Mouse (Mus musculus) mouse trophoblast stem cell (cell line): ENCODE measurements at regions not wholly inside any gene's neighbourhood (a gene's known extent, or its start where the extent isn't known, plus 50 kb on each side); places are given as distances from the start of the nearest gene placed in this dataset.

ENCODE experiments used
- in situ Hi-C, 2 experiments: fragments of 300-500 bp; cut with MseI, MboI; formaldehyde crosslinking; loops; 2 replicates in 1 of 2; 3 replicates in 1 of 2; pipeline ENCODE4 v1.15.1; 2025

GRCm38 (mm10) chr14:120830389-120830835 lies 80.6 kb upstream of the Ipo5 start:
- in situ Hi-C loops, result loop anchor here (5.0 to 10.0 kb wide), 2 partner anchors 84 to 142 kb away; partner anchors contain the start of gene Ipo5 (in 1 of the 2)

- in situ Hi-C loops, result loop anchor here (5.0 to 10.0 kb wide), 2 partner anchors 83 to 141 kb away; partner anchors contain the start of gene Ipo5 (in 1 of the 2)
These were observed 79.6 kb upstream of the Ipo5 start for GRCm38 (mm10) chr14:120831397-120831796.

DNA sequence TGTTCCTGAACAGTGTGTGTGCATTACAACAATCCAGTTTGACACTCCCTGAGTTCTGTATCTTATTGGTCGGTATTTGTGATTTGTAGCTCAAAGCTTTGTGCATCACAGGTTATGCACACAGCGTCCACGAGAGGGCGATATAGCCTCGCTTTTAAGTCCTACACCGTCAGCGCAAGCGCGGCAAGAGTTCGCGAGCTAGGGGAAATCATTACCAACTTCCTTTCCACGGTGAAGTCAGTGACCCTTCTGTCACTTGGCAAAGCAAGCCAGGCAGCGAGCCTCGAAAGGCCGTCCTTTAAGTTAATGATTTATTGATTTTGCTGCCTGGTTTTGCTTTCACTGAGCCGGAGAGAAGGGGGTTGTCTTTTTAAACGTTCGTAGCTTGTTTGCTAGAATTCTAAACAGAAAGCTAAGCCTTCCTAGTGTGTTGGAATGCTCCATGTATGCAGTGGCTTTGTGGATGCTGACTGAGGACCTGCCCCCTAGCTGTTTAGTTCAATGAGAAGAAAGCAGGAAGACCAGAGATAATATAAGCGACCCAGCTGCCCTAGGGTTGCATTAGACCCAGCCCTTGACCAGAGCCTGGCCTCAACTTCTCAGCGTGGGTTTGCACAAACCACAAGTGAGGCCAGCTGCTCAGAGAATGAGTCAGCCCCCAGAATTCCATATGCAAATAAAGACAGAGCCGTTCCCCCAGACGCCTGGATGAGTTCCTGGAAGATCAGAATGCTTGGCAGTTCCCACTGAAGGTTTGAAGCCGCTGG lies 79.0 kb upstream of the Ipo5 start:
- in situ Hi-C loops, result loop anchor here (5.0 to 10.0 kb wide), 2 partner anchors 83 to 140 kb away; partner anchors contain the start of gene Ipo5 (in 1 of the 2)

DNA sequence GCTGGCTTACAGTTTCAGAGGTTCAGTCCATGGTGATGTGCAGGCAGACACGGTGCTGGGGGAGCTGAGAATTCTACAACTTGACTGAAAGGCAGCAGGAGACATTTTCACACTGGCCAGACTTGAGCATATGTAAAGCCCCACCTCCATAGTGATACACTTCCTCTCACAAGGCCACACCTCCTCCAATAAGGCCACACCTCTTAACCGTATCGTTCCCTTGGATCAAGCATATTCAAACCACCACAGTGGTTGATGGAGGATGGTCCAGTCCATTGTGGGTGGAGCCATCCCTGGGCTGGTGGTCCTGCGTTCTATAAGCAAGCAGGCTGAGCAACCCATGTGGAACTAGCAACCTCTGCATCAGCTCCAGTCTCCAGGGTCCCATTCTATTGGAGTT lies 76.2 kb upstream of the Ipo5 start:
- in situ Hi-C loops, result loop anchor here (5.0 to 10.0 kb wide), 2 partner anchors 80 to 137 kb away; partner anchors contain the start of gene Ipo5 (in 1 of the 2)

- in situ Hi-C loops, result loop anchor here in 1 of 2 experiments (10.0 kb wide), 1 partner anchor 79 kb away; the partner anchor contains the start of gene Ipo5
These were observed 75.3 kb upstream of the Ipo5 start for GRCm38 (mm10) chr14:120835758-120836157.

DNA sequence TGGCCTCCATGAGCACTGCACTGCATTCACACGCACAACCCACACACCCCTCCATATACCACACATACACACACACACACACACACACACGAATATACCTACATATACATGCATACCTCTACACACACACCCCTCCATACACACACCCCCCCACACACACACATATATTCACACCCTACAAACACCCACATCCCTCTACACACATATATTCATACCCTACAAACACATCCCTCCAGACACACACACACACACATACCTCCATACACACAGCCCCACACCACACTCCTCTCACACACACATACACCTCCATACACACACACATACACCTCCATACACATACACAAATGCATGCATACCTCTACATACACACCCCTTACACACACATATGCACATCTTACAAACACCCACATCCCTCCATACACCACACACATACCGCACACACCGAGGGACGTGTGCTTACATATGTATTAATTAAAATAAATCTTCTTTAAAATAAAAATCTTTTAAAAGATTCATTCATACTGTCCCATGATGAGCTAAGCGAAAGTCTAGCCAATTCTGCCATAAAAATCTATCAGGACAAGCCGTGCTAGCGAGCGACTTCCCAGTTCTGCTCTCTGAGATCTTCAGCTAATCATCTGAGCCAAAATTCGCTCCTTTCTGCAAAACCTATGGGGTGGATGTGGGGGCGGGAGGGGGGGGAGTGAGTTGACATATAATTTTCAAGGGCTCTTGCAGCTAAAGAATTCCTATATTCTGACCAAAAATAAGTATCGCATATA lies 74.3 kb upstream of the Ipo5 start:
- in situ Hi-C loops, result loop anchor here in 1 of 2 experiments (10.0 kb wide), 1 partner anchor 78 kb away; the partner anchor contains the start of gene Ipo5

GRCm38 (mm10) chr14:120840900-120841299 lies 70.1 kb upstream of the Ipo5 start:
- in situ Hi-C loops, result no loop called here

- in situ Hi-C loops, result no loop called here
These were observed 69.7 kb upstream of the Ipo5 start for GRCm38 (mm10) chr14:120841311-120841710.

DNA sequence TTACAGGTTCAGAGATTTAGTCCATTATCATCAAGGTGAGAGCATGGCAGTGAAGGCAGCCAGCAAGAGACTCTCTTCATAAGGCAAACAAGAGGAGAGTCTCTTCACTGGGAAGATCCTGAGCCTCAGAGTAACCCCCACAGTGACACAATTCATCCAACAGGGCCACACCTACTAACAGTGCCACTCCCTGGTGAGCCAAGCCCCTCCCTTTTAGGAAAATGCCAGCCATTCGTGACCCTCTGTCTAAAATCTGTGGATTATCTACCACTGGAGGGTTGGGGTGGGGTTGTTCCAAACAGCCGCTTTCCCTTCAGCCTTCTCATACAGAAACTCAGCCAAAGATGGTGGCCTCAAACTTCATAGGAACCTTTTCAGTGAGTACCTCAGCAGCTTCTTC lies 65.9 kb upstream of the Ipo5 start:
- in situ Hi-C loops, result no loop called here

GRCm38 (mm10) chr14:120846073-120846850 lies 64.8 kb upstream of the Ipo5 start:
- in situ Hi-C loops, result no loop called here

DNA sequence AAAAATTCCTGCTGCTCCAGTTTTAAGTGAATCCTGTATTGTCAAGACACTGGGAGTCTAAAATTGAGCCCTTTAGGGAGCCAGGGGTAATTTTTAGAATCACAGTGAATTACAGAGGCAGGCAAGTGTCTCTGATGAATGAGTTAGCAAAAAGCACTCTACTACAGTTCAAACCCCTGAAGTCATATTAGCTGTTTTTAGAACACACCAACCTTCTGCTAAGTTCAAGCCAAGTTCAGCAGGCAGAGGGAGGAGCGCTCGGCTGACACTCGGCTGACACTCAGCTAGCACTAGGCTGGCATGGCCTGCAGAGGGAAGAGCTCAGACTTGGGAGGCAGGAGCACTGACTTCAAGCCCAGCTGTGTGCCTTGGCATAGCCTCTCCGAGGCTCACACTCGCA lies 64.0 kb upstream of the Ipo5 start:
- in situ Hi-C loops, result no loop called here

GRCm38 (mm10) chr14:120848083-120848951 lies 62.7 kb upstream of the Ipo5 start:
- in situ Hi-C loops, result no loop called here

DNA sequence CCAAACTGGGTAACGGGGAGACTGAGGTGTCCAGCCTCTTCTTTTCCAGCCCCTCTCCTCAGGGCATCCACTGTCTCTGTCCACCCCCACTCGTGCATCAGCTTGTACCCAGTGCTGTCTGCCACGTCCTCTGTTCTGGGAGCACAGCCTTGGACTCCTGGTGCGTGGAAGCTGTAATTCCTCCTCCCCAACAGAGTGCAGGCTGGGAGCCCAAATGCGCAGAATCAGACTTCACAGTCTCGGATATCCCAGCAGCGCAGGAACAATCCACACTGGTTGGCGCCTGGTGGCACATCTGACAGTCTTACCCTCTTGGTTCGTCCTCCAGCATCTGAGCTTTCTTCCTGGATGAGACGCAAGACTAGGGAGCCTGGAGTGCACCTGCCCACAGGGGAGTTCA lies 61.9 kb upstream of the Ipo5 start:
- in situ Hi-C loops, result no loop called here

GRCm38 (mm10) chr14:120853643-120854042 lies 57.4 kb upstream of the Ipo5 start:
- in situ Hi-C loops, result no loop called here

- in situ Hi-C loops, result no loop called here
These were observed 56.5 kb upstream of the Ipo5 start for GRCm38 (mm10) chr14:120854559-120854958.

DNA sequence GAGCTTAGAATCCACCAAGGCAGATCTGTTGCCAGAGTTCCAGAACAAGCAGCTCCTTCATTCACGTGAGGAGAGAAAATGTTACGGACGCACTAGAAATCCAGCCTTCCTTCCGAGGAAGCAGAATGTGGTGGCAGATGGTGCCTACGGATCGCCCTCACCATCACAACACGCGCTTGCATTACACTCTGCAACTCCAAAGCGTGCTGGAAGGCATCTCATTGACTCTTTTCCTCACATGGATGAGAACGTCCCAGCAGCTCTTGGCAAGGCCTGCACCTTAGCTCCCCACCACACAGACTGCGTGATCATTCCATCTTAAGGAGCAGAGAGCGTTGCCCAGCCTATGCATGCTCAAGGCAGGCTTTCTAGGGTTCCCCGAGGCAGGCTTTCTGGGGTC lies 55.8 kb upstream of the Ipo5 start:
- in situ Hi-C loops, result no loop called here
